Mouse (Mus musculus): ENCODE results near the gene Mcm5.

DNA sequence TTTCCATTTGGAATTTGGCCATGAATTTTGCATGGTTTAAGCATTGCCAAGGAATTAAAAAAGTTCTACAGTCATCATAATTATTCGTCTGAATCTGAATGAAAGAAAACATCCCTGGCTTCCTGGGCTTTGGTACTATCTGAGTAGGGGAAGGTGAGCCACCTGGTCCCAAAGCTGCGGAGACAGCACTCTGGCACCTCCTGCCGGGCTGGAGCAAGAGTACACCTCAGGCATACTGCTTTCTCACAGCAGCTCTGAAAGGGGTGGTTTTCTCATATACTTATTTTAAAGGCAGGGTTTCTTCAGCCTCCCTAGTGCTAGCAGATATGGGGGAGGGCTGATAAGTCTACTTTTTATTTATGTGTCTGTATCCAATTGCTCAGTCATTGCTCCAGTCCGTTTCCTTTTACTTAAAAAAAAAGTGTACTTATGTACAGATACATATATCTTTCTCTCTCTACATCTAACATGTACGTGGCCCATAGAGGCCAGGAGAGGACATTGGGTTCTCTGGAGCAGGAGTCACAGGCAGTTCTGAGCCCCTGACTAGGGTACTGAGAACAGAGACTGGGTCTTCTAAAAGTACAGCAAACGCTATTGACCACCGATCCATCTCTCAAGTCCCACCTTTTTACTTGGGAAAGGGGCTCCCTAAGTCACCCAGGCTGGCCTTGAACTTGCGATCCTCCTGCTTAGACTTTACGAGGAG is 688 bp upstream of the Mcm5 start:
- TF ChIP-seq CTCF (IDR thresholded peaks at IDR 0.05; ENCODE audit: low read depth) (peak; percentile 89), EP300 (IDR thresholded peaks at IDR 0.05; ENCODE audit: low read depth) (peak; percentile 21; the same call in 1 of the 2 replicates)
